Comparison of ENCODE assay signal across 8 mouse cellular contexts in genomic region chr11:45852124-45852994, GRCm38 (mm10). TPM values are rescaled to one million over a fixed set of nuclear protein-coding genes. Genes with fewer than 3 reads are reported as not detected.
DNase-seq lines count a peak whose midpoint lies in the region; ATAC-seq and TF ChIP-seq lines count a peak whose summit lies in the region.

No protein-coding gene starts in this region.

- H3K36me3 ChIP-seq in limb, embryonic 14.5 days (ENCODE audit: control insufficient read depth, insufficient read depth, low read length): peaks cover 13% of the 10 kb centered on the region
- H3K36me3 ChIP-seq in midbrain, embryonic 15.5 days (replicated peaks): no peaks in the 10 kb centered on the region
- no peaks in the 10 kb centered on the region for H3K36me3 ChIP-seq in stomach, postnatal 0 days (ENCODE audit: control insufficient read depth, insufficient read depth, low read length)

- 4% methylated on average over 19 of the region's 58 CpGs for WGBS in limb, embryonic 14.5 days
- WGBS in midbrain, embryonic 15.5 days: 3% methylated on average over 49 of the region's 58 CpGs
- 2% methylated on average over 20 of the region's 58 CpGs for WGBS in stomach, postnatal 0 days

- H3K27me3 ChIP-seq in limb, embryonic 14.5 days (ENCODE audit: control insufficient read depth, insufficient read depth, low read length): no peaks in the 10 kb centered on the region
- no peaks in the 10 kb centered on the region for H3K27me3 ChIP-seq in midbrain, embryonic 15.5 days (replicated peaks)
- H3K27me3 ChIP-seq in stomach, postnatal 0 days (ENCODE audit: control insufficient read depth, insufficient read depth, low read length): no peaks in the 10 kb centered on the region

- peak overlapping the region; percentile 76 for H3K4me2 ChIP-seq in limb, embryonic 14.5 days (replicated peaks; ENCODE audit: low read depth, low read length, severe bottlenecking)
- H3K4me2 ChIP-seq in midbrain, embryonic 15.5 days: peak overlapping the region; percentile 70
- H3K4me2 ChIP-seq in stomach, postnatal 0 days (replicated peaks; ENCODE audit: low read depth): peak overlapping the region; percentile 77

- TF ChIP-seq POLR2A in embryonic fibroblast, embryonic 13.5 days (IDR thresholded peaks at IDR 0.05; ENCODE audit: low read depth, low read length): no peak
- no peak for TF ChIP-seq POLR2A in limb, embryonic 14.5 days (IDR thresholded peaks at IDR 0.05; ENCODE audit: borderline replicate concordance, extremely low read depth, insufficient read depth, insufficient read length)

- H3K9me3 ChIP-seq in limb, embryonic 14.5 days (ENCODE audit: control insufficient read depth, low read length): no peaks in the 10 kb centered on the region
- H3K9me3 ChIP-seq in midbrain, embryonic 15.5 days: no peaks in the 10 kb centered on the region
- H3K9me3 ChIP-seq in stomach, postnatal 0 days (ENCODE audit: control insufficient read depth, low read length): no peaks in the 10 kb centered on the region

- peaks cover 12% of the 10 kb centered on the region; the same call in 1 of the 2 replicates for H3K4me1 ChIP-seq in embryonic fibroblast, embryonic 13.5 days (ENCODE audit: control insufficient read depth, insufficient read depth, low read length)
- H3K4me1 ChIP-seq in limb, embryonic 14.5 days (ENCODE audit: control insufficient read depth, insufficient read depth, low read length): peaks cover 19% of the 10 kb centered on the region
- peaks cover 40% of the 10 kb centered on the region for H3K4me1 ChIP-seq in midbrain, embryonic 15.5 days
- peaks cover 5% of the 10 kb centered on the region for H3K4me1 ChIP-seq in stomach, postnatal 0 days (replicated peaks; ENCODE audit: control insufficient read depth, insufficient read depth)

- H3K4me3 ChIP-seq in embryonic fibroblast, embryonic 13.5 days (ENCODE audit: insufficient read depth, low read length): peak overlapping the region; percentile 87
- H3K4me3 ChIP-seq in limb, embryonic 14.5 days (replicated peaks; ENCODE audit: low read length): peak overlapping the region; percentile 100
- H3K4me3 ChIP-seq in midbrain, embryonic 15.5 days: peak overlapping the region; percentile 93
- H3K4me3 ChIP-seq in stomach, postnatal 0 days (ENCODE audit: low read depth, low read length): peak overlapping the region; percentile 98

- peak; percentile 13 to 19; a peak in 2 of 4 replicates for ATAC-seq in hematopoietic stem cell, adult 5-6 weeks (replicated peaks in 1 of 2; ENCODE audit: insufficient read depth in 1 of 2, low FRiP score in 2 of 2, low TSS enrichment in 1 of 2, low read depth in 1 of 2, poor library complexity in 2 of 2, severe bottlenecking in 2 of 2)
- ATAC-seq in limb, embryonic 14.5 days (ENCODE audit: low FRiP score, low read depth): peak; percentile 60
- ATAC-seq in midbrain, embryonic 15.5 days (replicated peaks): no peak; the same call in 1 of the 2 replicates
- peak; percentile 67 for ATAC-seq in stomach, postnatal 0 days (ENCODE audit: low FRiP score, low TSS enrichment)

- peak overlapping the region; percentile 95 for H3K9ac ChIP-seq in limb, embryonic 14.5 days (ENCODE audit: low read depth, low read length, severe bottlenecking)
- peak overlapping the region; percentile 91 for H3K9ac ChIP-seq in midbrain, embryonic 15.5 days
- peak overlapping the region; percentile 97 for H3K9ac ChIP-seq in stomach, postnatal 0 days (ENCODE audit: low read length)

- TF ChIP-seq EP300 in stomach, postnatal 0 days (optimal IDR thresholded peaks at IDR 0.05): no peak

- peak; percentile 41 for DNase-seq in cerebellum, adult 11-12 months
- DNase-seq in cerebellum, postnatal 25 days: no peak
- DNase-seq in NIH3T3 (ENCODE audit: low read depth): peak; percentile 61
- DNase-seq in limb, embryonic 14.5 days (ENCODE audit: low spot score): no peak
- peak; percentile 47 for DNase-seq in stomach, postnatal 0 days (ENCODE audit: low spot score)

- no peak for TF ChIP-seq CTCF in embryonic fibroblast, embryonic 13.5 days (IDR thresholded peaks at IDR 0.05; ENCODE audit: borderline replicate concordance, insufficient read depth, low read length)
- TF ChIP-seq CTCF in stomach, postnatal 0 days (IDR thresholded peaks at IDR 0.05; ENCODE audit: low read depth): no peak

- H3K27ac ChIP-seq in embryonic fibroblast, embryonic 13.5 days (ENCODE audit: insufficient read depth, low read length): peak overlapping the region; percentile 63
- H3K27ac ChIP-seq in limb, embryonic 14.5 days (replicated peaks; ENCODE audit: low read depth, low read length): peak overlapping the region; percentile 71
- peak overlapping the region; percentile 80 for H3K27ac ChIP-seq in midbrain, embryonic 15.5 days
- H3K27ac ChIP-seq in stomach, postnatal 0 days (replicated peaks): peak overlapping the region; percentile 95

RNA-seq across cellular contexts. Expression of gene Clint1, which starts 0.5 kb away (rescaled TPM):
- 106 and 109 TPM in 2 replicates for polyA plus RNA-seq in embryonic fibroblast, embryonic 13.5 days (2011; ENCODE audit: insufficient read length, low read depth, missing spikeins)
- 126 and 161 TPM in 2 replicates for total RNA-seq in hematopoietic stem cell, adult 5-6 weeks (2017)
- polyA plus RNA-seq in limb, embryonic 14.5 days (2012; rRNA removed): 99.8 and 102 TPM in 2 replicates
- 77.3 and 81.3 TPM in 2 replicates for polyA plus RNA-seq in limb, embryonic 14.5 days (2014; fragmentation: Nextera tagmentation; extraction: Ambion mirVana)
- 42.8 TPM in 2 replicates for polyA plus RNA-seq in midbrain, embryonic 15.5 days (2015; fragmentation: Nextera tagmentation; extraction: Ambion mirVana)
- 56.5 and 56.8 TPM in 2 replicates for polyA plus RNA-seq in stomach, postnatal 0 days (2015; fragmentation: Nextera tagmentation; extraction: Ambion mirVana)

Comparison
In these comparisons a context has a peak if more than half of its experiments do, and no peak if none do; other contexts are left out.
1. DNase-seq: peak in cerebellum, adult 11-12 months (single experiment), NIH3T3 (single experiment) and stomach, postnatal 0 days (single experiment); none in cerebellum, postnatal 25 days (0 of 2) and limb, embryonic 14.5 days (single experiment).
2. Peak in every context shown above with its lines, with median percentiles within 50 percentile points of each other: H3K27ac ChIP-seq, H3K4me3 ChIP-seq, H3K4me2 ChIP-seq and H3K9ac ChIP-seq.